Mouse (Mus musculus) limb, embryonic 11.5 days (tissue): ENCODE measurements around the gene Cyp27b1. TPM values are rescaled to one million over a fixed set of nuclear protein-coding genes. Genes with fewer than 3 reads are reported as not detected.

Source experiments
- ATAC-seq: fragments of 200-750 bp; cut with Nextera tagmentation; 2 replicates; pipeline ENCODE4 v1.8.0; 2017; ENCODE audit warnings: low read depth; ENCODE audit not compliant: insufficient number of reproducible peaks, low FRiP score, low TSS enrichment
- DNase-seq: peaks from one replicate; pipeline ENCODE4 v3.0.0-alpha.2; 2015; ENCODE audit warnings: low spot score
- H3K27ac ChIP-seq: fragments of 300-500 bp; sonication (generic); replicated peaks from 2 replicates; pipeline ENCODE4 v1.5.1; 2014; ENCODE audit warnings: low read depth, mild to moderate bottlenecking, low read length
- H3K27me3 ChIP-seq: fragments of 300-500 bp; sonication (generic); 2 replicates; pipeline ENCODE4 v1.6.1; 2014; ENCODE audit warnings: mild to moderate bottlenecking, low read length, mixed read lengths; ENCODE audit not compliant: control insufficient read depth, insufficient read depth
- H3K36me3 ChIP-seq: fragments of 300-500 bp; sonication (generic); 2 replicates; pipeline ENCODE4 v1.6.1; 2014; ENCODE audit warnings: mild to moderate bottlenecking, low read length, moderate library complexity, mixed read lengths; ENCODE audit not compliant: control insufficient read depth, insufficient read depth
- H3K4me1 ChIP-seq: fragments of 300-500 bp; sonication (generic); 2 replicates; pipeline ENCODE4 v1.6.1; 2014; ENCODE audit warnings: low read length, mixed read lengths; ENCODE audit not compliant: control insufficient read depth, insufficient read depth
- H3K4me2 ChIP-seq: fragments of 300-500 bp; sonication (generic); 2 replicates; pipeline ENCODE4 v1.6.1; 2014; ENCODE audit warnings: low read depth, mild to moderate bottlenecking, moderate library complexity; ENCODE audit not compliant: severe bottlenecking
- H3K4me3 ChIP-seq: fragments of 300-500 bp; sonication (generic); 2 replicates; pipeline ENCODE4 v1.5.1; 2014; ENCODE audit warnings: low read depth, low read length
- H3K9ac ChIP-seq: fragments of 300-500 bp; sonication (generic); 2 replicates; pipeline ENCODE4 v1.6.1; 2014; ENCODE audit warnings: mild to moderate bottlenecking, low read length
- H3K9me3 ChIP-seq: fragments of 300-500 bp; sonication (generic); 2 replicates; pipeline ENCODE4 v1.6.1; 2016; ENCODE audit warnings: low read length; ENCODE audit not compliant: control insufficient read depth
- WGBS: fragments of 180-500 bp; shearing (Covaris S2); extraction: QIAGEN DNeasy Blood & Tissue Kit; methylation state at CpG from one replicate; pipeline ENCODE4 v1.1.7; 2014; 5-methylcytosine and 5-hydroxymethylcytosine counted together
- polyA plus RNA-seq: library from polyadenylated mRNA; unstranded; fragments of >200 nt; fragmentation: Nextera tagmentation; extraction: Ambion mirVana; gene quantifications from 2 replicates; pipeline ENCODE4 v1.2.1, GENCODE M21; 2014

Cyp27b1 gene
- polyA plus RNA-seq, 1 experiment from 2014 or later, result not detected

DNA sequence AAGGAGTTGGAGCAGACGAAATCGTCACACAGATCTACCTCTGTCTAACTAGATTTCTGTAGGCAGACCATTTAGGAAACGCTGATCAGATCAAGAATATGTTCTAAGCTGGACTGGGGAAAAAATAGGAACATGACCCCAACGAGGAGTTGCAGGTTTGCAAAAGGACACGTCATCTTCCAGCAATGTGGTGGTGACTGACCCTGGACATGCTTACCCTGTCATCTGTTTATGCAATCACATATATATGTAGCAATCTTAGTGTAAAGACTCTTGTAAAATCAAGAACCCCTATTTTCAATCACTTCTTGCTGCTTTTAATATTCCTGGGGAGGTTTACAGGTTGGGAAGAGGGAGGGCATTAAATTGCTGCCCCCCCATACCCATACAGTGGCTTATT is 14.5 kb downstream of the Cyp27b1 start:
- Histone ChIP-seq H3K27ac (no peak overlapping the region), H3K9me3 (no peaks in the 10 kb centered on the region), H3K4me2 (no peak overlapping the region), H3K4me1 (peaks cover 17% of the 10 kb centered on the region), H3K27me3 (peaks cover 21% of the 10 kb centered on the region), H3K36me3 (peaks cover 26% of the 10 kb centered on the region), H3K9ac (no peak overlapping the region), H3K4me3 (no peak overlapping the region)
- WGBS, result 82% methylated on average over 5 of the region's 5 CpGs
- no peak for ATAC-seq
- DNase-seq, result no peak

GRCm38 (mm10) chr10:127063239-127063872 is 15.3 kb downstream of the Cyp27b1 start, which contains the start of gene Cdk4:
Gene Cdk4, plus strand, starts transcription at chr10:127063534.
- H3K9ac ChIP-seq, result peak within 1 kb of the TSS; percentile 98
- peaks cover 32% of the 10 kb centered on the region for H3K36me3 ChIP-seq
- H3K9me3 ChIP-seq, result no peaks in the 10 kb centered on the region
- H3K4me1 ChIP-seq, result peaks cover 16% of the 10 kb centered on the region
- peaks cover 20% of the 10 kb centered on the region for H3K27me3 ChIP-seq
- DNase-seq (peak; percentile 99), ATAC-seq (peak; percentile 94)
- peak within 1 kb of the TSS; percentile 82 for H3K27ac ChIP-seq
- peak within 1 kb of the TSS; percentile 77 for H3K4me3 ChIP-seq
- H3K4me2 ChIP-seq, result peak within 1 kb of the TSS; percentile 76
- under 1% methylated on average over 46 of the region's 46 CpGs for whole genome bisulfite sequencing

GRCm38 (mm10) chr10:127063913-127064870 is 16.1 kb downstream of the Cyp27b1 start:
- H3K27me3 ChIP-seq, result peaks cover 12% of the 10 kb centered on the region
- peak overlapping the region; percentile 98 for H3K9ac ChIP-seq
- WGBS, result 16% methylated on average over 37 of the region's 37 CpGs
- peak overlapping the region; percentile 82 for H3K27ac ChIP-seq
- no peaks in the 10 kb centered on the region for H3K9me3 ChIP-seq
- ATAC-seq, result no peak
- peak; percentile 67 for DNase-seq
- H3K4me2 ChIP-seq, result peak overlapping the region; percentile 76
- peaks cover 13% of the 10 kb centered on the region for H3K4me1 ChIP-seq
- peak overlapping the region; percentile 77 for H3K4me3 ChIP-seq
- H3K36me3 ChIP-seq, result peaks cover 32% of the 10 kb centered on the region

- no peaks in the 10 kb centered on the region for H3K9me3 ChIP-seq
- no peak overlapping the region for H3K4me3 ChIP-seq
- H3K4me2 ChIP-seq, result no peak overlapping the region
- H3K36me3 ChIP-seq, result peaks cover 32% of the 10 kb centered on the region
- no peak overlapping the region for H3K27ac ChIP-seq
- 86% methylated on average over 9 of the region's 9 CpGs for WGBS
- ATAC-seq, result no peak
- peaks cover 2% of the 10 kb centered on the region; the same call in 1 of the 2 replicates for H3K27me3 ChIP-seq
- DNase-seq, result no peak
- H3K9ac ChIP-seq, result no peak overlapping the region
- peaks cover 11% of the 10 kb centered on the region for H3K4me1 ChIP-seq
Observed at GRCm38 (mm10) chr10:127065981-127066380, 17.9 kb downstream of the Cyp27b1 start.

DNA sequence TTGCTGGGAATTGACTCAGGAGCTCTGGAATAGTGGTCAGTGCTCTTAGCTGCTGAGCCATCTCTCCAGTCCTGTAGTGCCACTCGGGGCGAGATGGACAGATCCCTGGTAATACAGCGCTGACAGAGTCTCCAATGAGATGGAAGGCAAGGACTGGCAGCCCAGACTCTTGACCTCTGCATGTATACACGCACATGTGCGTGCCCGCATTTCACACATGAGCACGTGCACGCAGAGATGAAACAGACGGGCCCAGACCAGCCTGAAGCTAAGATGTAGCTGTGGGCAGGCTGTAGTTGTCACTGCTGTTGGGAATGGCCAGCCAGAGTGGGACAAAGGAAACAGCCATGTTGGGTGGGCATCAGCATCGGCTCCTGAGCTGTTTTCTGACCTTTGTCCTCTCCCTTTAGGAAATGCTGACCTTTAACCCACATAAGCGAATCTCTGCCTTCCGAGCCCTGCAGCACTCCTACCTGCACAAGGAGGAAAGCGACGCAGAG is 18.5 kb downstream of the Cyp27b1 start:
- ATAC-seq, result no peak
- Histone ChIP-seq H3K4me3 (no peak overlapping the region), H3K4me2 (peak overlapping the region; percentile 8; the same call in 1 of the 2 replicates), H3K9me3 (no peaks in the 10 kb centered on the region), H3K27me3 (0 out of 2 replicates have a peak, but pooled peaks cover 2% of the 10 kb centered on the region), H3K36me3 (peaks cover 32% of the 10 kb centered on the region), H3K4me1 (peaks cover 11% of the 10 kb centered on the region), H3K27ac (no peak overlapping the region), H3K9ac (no peak overlapping the region)
- no peak for DNase-seq
- 91% methylated on average over 14 of the region's 14 CpGs for WGBS

DNA sequence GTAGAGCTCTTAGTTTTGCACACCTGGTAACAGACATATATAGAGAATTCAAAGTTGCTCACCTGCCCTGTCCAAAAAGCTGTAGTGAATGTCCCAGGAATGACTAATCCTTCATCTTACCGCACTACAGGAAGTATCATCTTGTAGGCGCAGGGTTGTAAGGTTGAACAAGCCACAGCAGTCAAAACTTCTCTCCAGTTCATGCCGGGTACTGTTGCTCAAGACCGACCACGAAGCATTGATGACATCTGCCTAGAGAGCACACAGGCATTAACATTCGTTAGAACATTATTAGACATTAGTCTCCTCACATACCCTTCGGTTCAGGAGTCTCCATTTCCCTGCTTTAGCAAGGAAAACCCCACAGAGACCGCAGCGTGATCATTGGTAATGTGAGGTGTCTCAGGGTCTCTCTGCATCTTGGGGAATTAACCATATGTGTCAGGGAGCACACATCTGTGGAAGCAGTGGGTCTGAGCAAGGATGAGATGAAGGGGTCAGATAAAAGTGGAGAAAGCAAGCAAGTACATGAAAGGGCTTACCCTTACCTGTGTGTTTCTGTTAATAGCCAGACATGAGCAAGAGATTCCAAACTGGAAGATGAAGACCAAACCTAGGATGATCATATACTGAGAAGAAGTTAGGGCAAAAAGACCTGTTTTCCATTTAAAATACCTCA is 20.4 kb downstream of the Cyp27b1 start:
- no peaks in the 10 kb centered on the region for H3K9me3 ChIP-seq
- 80% methylated on average over 9 of the region's 9 CpGs for WGBS
- peaks cover 32% of the 10 kb centered on the region for H3K36me3 ChIP-seq
- no peak for ATAC-seq
- H3K27me3 ChIP-seq, result no peaks in the 10 kb centered on the region
- DNase-seq, result no peak
- H3K9ac ChIP-seq, result peak overlapping the region; percentile 73
- peak overlapping the region; percentile 66 for H3K4me3 ChIP-seq
- peaks cover 11% of the 10 kb centered on the region for H3K4me1 ChIP-seq
- H3K4me2 ChIP-seq, result peak overlapping the region; percentile 89
- H3K27ac ChIP-seq, result peak overlapping the region; percentile 56; the same call in 1 of the 2 replicates

- ATAC-seq (peak; percentile 62; the same call in 1 of the 2 replicates), DNase-seq (peak; percentile 55)
- peak overlapping the region; percentile 73 for H3K9ac ChIP-seq
- no peaks in the 10 kb centered on the region for H3K9me3 ChIP-seq
- H3K4me3 ChIP-seq, result peak overlapping the region; percentile 66
- H3K27ac ChIP-seq, result peak overlapping the region; percentile 71
- peaks cover 32% of the 10 kb centered on the region for H3K36me3 ChIP-seq
- WGBS, result 8% methylated on average over 30 of the region's 30 CpGs
- H3K27me3 ChIP-seq, result no peaks in the 10 kb centered on the region
- H3K4me1 ChIP-seq, result peaks cover 11% of the 10 kb centered on the region
- peak overlapping the region; percentile 89 for H3K4me2 ChIP-seq
Observed at GRCm38 (mm10) chr10:127069281-127070189, 21.5 kb downstream of the Cyp27b1 start.
